Mouse (Mus musculus) embryonic fibroblast, embryonic 13.5 days (primary cell): Measurements from ENCODE around the gene Itga5. TPM values are rescaled to one million over a fixed set of nuclear protein-coding genes. Genes with fewer than 3 reads are reported as not detected.
A peak's percentile ranks its signal among the peaks of the same experiment; 100 is the strongest.

ENCODE experiments used
- H3K27ac ChIP-seq: 2 replicates; pipeline ENCODE4 v1.5.1; 2012; ENCODE audit warnings: low read length, control low read depth, inconsistent platforms; ENCODE audit not compliant: insufficient read depth
- H3K4me1 ChIP-seq: 2 replicates; pipeline ENCODE4 v1.6.1; 2011; ENCODE audit warnings: low read length; ENCODE audit not compliant: control insufficient read depth, insufficient read depth
- H3K4me3 ChIP-seq: 2 replicates; pipeline ENCODE4 v1.5.1; 2011; ENCODE audit warnings: mild to moderate bottlenecking, control low read depth, low read length; ENCODE audit not compliant: insufficient read depth
- CTCF ChIP-seq: IDR thresholded peaks from 2 replicates; pipeline ENCODE4 v1.5.1; 2011; ENCODE audit warnings: mild to moderate bottlenecking, control low read depth, low read length, moderate library complexity, borderline replicate concordance; ENCODE audit not compliant: insufficient read depth
- POLR2A ChIP-seq: IDR thresholded peaks from 2 replicates; pipeline ENCODE4 v1.6.1; 2011; ENCODE audit warnings: low read depth, mild to moderate bottlenecking, control low read depth, low read length, moderate library complexity
- polyA plus RNA-seq: library from polyadenylated mRNA; stranded (reverse); fragments of >200 nt; gene quantifications from 2 replicates; pipeline ENCODE4 v1.2.4, GENCODE M21; 2011; ENCODE audit warnings: low read depth; ENCODE audit not compliant: missing spikeins, insufficient read length

Itga5 gene
- polyA plus RNA-seq, 1 experiment, result 161 TPM

DNA sequence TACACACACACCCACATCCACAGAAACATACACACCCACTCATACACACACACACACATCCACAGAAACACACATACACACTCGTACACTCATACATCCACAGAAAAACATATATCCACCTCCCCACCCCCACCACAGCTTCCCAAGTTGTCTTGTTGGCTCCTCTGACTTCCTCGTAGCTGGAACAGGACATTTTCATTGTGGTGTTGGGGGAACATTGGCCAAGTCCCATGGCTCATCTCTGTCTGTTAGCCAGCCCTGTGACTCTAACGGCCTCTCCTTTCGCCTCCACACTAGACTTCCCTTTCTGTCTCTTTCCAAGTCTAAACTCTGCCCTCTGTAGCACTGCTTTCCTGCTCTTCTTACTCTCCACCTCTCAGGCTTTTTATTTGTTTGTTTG, 8.7 kb downstream of the Itga5 start:
- no peak overlapping the region for H3K4me3 ChIP-seq
- TF ChIP-seq CTCF, result no peak
- TF ChIP-seq POLR2A, result 0 out of 2 replicates have a peak, but pooled peaks have one; percentile 25
- H3K4me1 ChIP-seq, result peaks cover 19% of the 10 kb centered on the region
- H3K27ac ChIP-seq, result peak overlapping the region; percentile 83

DNA sequence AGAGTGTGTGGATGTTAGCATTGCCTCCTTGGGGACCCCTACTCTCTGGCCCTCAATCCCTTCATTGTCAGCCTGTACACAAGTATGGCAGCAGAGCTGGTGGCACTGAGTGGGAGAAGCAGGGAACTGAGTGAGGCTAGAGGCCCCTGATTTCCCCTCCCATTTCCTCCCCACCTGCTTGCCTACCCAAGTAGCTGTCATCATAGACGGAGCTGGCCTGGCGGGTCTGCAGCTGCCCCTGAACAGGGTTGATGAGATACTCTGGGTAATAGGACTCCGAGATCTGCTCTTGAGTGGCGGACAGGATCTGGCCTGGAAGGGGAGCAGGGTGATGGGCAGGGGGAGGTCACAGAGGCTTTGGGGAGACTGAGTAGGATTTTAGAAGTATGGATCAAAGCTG, 10.4 kb downstream of the Itga5 start:
- Histone ChIP-seq H3K27ac (no peak overlapping the region), H3K4me1 (peaks cover 19% of the 10 kb centered on the region), H3K4me3 (no peak overlapping the region)
- TF ChIP-seq POLR2A (no peak), CTCF (no peak)

DNA sequence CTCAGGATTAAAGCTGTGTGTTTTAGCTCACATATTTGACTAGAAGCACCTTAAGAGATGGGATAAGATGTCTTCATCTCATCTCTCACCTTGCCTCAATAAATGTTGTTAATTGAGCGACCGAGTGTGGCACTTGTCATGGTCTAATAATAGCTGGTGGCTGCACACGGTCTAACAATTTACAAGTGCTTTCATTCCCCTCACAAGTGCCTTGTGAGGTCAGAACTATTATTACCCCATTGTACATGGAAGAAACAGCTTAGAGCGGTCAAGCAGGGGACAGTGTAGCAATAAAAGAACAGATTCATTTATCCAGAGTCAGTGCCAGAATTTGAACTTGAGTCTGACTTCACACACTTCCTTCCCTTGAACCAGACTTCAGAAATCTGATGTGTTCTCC, 11.1 kb downstream of the Itga5 start:
- no peak for TF ChIP-seq POLR2A
- no peak for TF ChIP-seq CTCF
- Histone ChIP-seq H3K4me3 (no peak overlapping the region), H3K27ac (no peak overlapping the region), H3K4me1 (peaks cover 19% of the 10 kb centered on the region)

DNA sequence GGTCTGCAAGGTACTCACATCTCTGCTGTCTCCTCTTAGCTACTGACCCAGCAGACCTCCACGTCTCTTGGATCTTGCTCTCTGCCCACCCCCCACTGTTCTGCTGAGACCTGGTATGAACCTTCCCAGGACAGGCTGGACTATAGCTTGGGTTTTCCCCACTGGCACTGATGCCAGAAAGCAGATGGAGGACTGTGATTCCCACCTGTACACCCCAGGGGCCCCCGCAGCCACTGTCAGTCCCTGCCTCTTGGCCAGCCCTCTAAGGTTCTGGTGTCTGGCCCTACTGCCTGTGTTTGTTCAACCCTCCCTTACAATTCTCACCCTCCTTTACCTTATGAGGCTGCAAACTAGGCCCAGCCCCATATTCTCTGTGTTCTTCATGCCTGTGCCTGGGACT, 11.9 kb downstream of the Itga5 start:
- Histone ChIP-seq H3K4me1 (peaks cover 15% of the 10 kb centered on the region), H3K4me3 (no peak overlapping the region), H3K27ac (no peak overlapping the region)
- no peak for TF ChIP-seq POLR2A
- TF ChIP-seq CTCF, result no peak

DNA sequence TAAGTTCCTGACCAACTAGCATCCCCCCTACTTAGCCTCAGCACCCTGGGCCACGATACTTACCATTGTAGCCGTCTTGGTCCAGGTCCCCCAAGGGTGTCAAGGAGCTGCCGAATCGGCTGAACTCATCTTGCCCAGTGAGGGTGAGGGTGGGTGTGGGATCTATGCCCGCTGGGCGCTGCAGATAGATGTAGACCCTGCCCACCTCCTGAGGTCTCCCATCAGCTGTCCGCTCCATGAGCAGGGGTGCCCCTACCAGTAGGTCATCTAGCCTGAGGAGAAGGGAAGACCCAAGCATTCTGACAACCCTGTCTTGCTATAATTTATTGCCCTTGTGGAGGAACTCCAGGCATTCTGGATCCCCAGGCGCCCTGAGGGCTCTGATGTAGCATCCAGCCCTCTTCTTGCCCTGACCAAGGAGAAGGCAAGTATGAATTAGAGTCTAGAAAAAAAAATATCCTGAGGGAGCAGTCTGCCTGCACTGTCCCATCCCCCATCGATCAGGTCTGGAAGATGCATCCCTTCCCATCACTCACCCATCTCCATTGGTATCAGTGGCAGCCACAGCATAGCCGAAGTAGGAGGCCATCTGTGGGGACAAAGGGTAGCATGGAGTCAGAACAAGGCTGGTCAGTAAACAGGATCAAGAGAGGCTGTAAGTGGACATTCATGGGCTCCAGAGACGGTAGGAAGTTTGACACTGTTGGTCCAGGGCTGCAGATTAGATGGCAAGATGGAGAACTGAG, 12.9 kb downstream of the Itga5 start:
- H3K4me3 ChIP-seq, result no peak overlapping the region
- no peak overlapping the region for H3K27ac ChIP-seq
- TF ChIP-seq POLR2A, result no peak
- no peak for TF ChIP-seq CTCF
- peaks cover 8% of the 10 kb centered on the region for H3K4me1 ChIP-seq

DNA sequence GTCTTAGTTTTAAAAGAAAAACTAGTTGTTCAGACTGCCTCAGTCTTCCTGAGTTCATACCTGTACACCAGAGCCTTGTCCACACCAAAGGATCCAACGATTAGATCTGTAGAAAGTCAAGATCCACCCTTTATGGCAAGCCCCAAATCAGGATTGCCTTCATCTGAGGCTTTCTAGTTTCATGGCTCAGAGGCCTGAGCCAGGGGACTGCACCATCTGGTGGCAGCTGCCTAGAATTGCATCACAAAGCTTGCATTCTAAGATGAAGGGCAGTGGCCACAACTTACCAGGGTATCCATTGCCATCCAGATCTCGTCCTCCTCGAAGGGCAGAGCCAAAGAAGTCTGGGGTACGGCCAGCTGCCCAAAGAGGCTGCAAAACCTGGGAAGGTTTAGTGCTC, 13.7 kb downstream of the Itga5 start:
- Histone ChIP-seq H3K4me1 (peaks cover 2% of the 10 kb centered on the region; the same call in 1 of the 2 replicates), H3K4me3 (no peak overlapping the region), H3K27ac (no peak overlapping the region)
- TF ChIP-seq POLR2A (no peak), CTCF (peak; percentile 54; the same call in 1 of the 2 replicates)

DNA sequence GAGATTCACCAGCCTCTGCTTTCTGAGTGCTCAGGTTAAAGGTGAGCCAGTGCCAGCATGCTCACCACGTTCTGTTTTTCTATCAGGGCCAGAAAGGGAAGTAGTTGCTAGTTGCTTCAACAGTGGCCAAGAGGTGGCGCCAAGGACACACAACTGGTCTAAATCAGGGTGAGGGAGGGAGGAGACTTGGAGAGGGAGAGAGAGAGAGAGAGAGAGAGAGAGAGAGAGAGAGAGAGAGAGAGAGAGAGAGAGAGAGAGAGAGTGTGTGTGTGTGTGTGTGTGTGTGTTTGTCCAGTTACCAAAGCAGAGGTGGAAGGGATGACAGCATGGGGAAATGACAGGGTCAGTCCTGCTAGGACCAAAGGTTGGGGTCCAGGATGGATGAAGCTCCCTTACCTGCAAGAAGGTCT, 19.3 kb downstream of the Itga5 start:
- Histone ChIP-seq H3K27ac (no peak overlapping the region), H3K4me1 (no peaks in the 10 kb centered on the region), H3K4me3 (no peak overlapping the region)
- peak; percentile 71; the same call in 1 of the 2 replicates for TF ChIP-seq CTCF
- TF ChIP-seq POLR2A, result no peak

DNA sequence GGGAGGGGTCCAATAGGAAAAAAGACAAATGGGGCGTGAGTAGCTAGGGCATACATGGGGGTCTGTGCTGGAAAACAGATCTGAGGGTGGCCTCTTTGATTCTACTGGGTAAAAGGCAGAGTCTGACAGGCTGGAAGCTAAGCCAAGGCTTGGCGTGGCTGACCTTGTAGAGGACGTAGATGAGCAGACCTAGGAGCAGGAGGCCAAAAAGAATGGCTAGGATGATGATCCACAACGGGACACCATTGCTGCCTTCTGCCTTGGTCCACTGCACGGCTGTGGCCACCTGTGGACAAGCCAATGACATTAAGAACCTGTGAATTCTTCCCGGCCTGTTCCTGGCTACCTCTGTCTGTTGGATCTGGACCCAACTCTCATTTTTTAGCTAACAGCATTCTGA, 20.8 kb downstream of the Itga5 start:
- no peak overlapping the region for H3K4me3 ChIP-seq
- H3K27ac ChIP-seq, result no peak overlapping the region
- H3K4me1 ChIP-seq, result no peaks in the 10 kb centered on the region
- TF ChIP-seq POLR2A (no peak), CTCF (no peak)

DNA sequence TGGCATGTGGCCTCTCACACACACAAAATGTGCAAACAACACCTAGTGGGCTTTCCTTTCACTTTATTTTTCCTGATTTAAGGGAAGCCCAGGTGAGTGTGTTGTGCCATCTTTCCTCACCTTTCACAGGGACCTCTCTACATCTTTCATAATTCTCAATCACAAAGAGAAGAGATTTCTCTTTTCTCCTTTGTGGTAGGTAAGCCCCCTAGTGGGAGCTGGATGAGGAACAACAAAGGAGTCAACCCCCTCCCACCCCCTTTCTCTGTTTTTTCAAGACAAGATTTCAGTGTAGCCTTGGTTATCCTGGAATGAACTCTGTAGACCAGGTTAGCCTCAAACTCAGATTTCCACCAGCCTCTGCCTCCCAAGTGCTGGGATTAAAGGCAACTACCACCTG, 23.0 kb downstream of the Itga5 start:
- TF ChIP-seq POLR2A, result no peak
- no peak for TF ChIP-seq CTCF
- Histone ChIP-seq H3K4me1 (0 out of 2 replicates have a peak, but pooled peaks cover 6% of the 10 kb centered on the region), H3K27ac (no peak overlapping the region), H3K4me3 (no peak overlapping the region)

DNA sequence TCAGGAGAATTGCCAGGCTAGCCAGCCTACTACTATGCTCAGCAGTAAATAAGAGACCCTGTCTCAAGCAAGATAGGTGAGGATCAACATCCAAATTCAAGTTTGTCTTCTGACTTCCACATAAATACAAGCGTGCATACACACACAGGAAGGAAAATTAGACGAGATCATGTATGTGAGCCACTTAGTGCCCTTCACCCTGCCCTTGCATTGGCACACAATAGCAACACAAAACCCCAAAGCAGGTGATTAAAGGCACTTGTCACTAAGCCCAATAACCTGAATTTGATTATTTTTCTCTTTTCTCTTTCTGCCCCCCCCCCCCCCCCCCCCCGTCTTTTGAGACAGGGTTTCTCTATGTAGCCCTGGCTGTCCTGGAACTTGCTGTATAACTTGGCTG, 23.6 kb downstream of the Itga5 start:
- H3K4me1 ChIP-seq, result 0 out of 2 replicates have a peak, but pooled peaks cover 6% of the 10 kb centered on the region
- no peak for TF ChIP-seq CTCF
- TF ChIP-seq POLR2A, result no peak
- H3K4me3 ChIP-seq, result no peak overlapping the region
- H3K27ac ChIP-seq, result no peak overlapping the region

DNA sequence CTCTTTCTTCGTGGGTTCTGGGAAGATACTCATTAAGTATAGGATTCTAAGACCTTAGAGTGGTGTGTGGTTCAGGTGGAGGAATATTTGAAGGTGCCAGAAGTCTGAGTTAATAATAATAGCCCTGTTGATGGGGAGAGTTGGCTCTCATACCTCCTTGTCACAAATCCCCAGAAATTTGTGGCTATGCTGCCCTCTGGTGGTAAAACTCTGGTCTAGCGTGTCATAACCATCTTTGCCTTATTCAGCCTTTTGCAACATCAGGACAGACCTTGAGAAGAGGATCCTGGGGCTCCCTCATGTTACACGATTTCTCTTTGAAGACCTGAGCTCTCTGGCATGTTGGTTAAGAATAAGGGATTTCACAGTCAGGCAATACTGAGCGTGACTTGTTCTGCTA, 24.1 kb downstream of the Itga5 start:
- TF ChIP-seq CTCF, result 0 out of 2 replicates have a peak, but pooled peaks have one; percentile 10
- no peak for TF ChIP-seq POLR2A
- Histone ChIP-seq H3K4me1 (0 out of 2 replicates have a peak, but pooled peaks cover 6% of the 10 kb centered on the region), H3K27ac (no peak overlapping the region; the same call in 1 of the 2 replicates), H3K4me3 (no peak overlapping the region)
